Mouse (Mus musculus) limb, embryonic 14.5 days (tissue): ENCODE data around the gene Ung. TPM values are rescaled to one million over a fixed set of nuclear protein-coding genes. Genes with fewer than 3 reads are reported as not detected.

ENCODE experiments used
- ATAC-seq: fragments of 200-750 bp; cut with Nextera tagmentation; 2 replicates; pipeline ENCODE4 v1.8.0; 2017; ENCODE audit warnings: low read depth, moderate number of reproducible peaks, moderate TSS enrichment; ENCODE audit not compliant: low FRiP score
- DNase-seq: peaks from one replicate; pipeline ENCODE4 v3.0.0-alpha.2; 2015; ENCODE audit warnings: low spot score
- H3K27ac ChIP-seq: fragments of 300-500 bp; sonication (generic); replicated peaks from 2 replicates; pipeline ENCODE4 v1.5.1; 2014; ENCODE audit warnings: low read depth, mild to moderate bottlenecking, low read length, moderate library complexity, mixed read lengths
- H3K27me3 ChIP-seq: fragments of 300-500 bp; sonication (generic); 2 replicates; pipeline ENCODE4 v1.6.1; 2014; ENCODE audit warnings: low read length, mixed read lengths; ENCODE audit not compliant: control insufficient read depth, insufficient read depth
- H3K36me3 ChIP-seq: fragments of 300-500 bp; sonication (generic); 2 replicates; pipeline ENCODE4 v1.6.1; 2014; ENCODE audit warnings: mild to moderate bottlenecking, low read length, moderate library complexity, mixed read lengths; ENCODE audit not compliant: control insufficient read depth, insufficient read depth
- H3K4me1 ChIP-seq: fragments of 300-500 bp; sonication (generic); 2 replicates; pipeline ENCODE4 v1.6.1; 2014; ENCODE audit warnings: antibody characterized with exemption, low read length, mixed read lengths; ENCODE audit not compliant: control insufficient read depth, insufficient read depth
- H3K4me2 ChIP-seq: fragments of 300-500 bp; sonication (generic); replicated peaks from 2 replicates; pipeline ENCODE4 v1.6.1; 2014; ENCODE audit warnings: low read depth, mild to moderate bottlenecking, low read length, moderate library complexity; ENCODE audit not compliant: severe bottlenecking
- H3K4me3 ChIP-seq: fragments of 300-500 bp; sonication (generic); replicated peaks from 2 replicates; pipeline ENCODE4 v1.5.1; 2014; ENCODE audit warnings: low read length
- H3K9ac ChIP-seq: fragments of 300-500 bp; sonication (generic); 2 replicates; pipeline ENCODE4 v1.6.1; 2014; ENCODE audit warnings: mild to moderate bottlenecking, low read depth, low read length, moderate library complexity; ENCODE audit not compliant: severe bottlenecking
- H3K9me3 ChIP-seq: fragments of 300-500 bp; sonication (generic); 2 replicates; pipeline ENCODE4 v1.6.1; 2016; ENCODE audit warnings: low read length; ENCODE audit not compliant: control insufficient read depth
- POLR2A ChIP-seq: fragments of 200-500 bp; IDR thresholded peaks from 2 replicates; pipeline ENCODE4 v1.8.0; 2012; ENCODE audit warnings: inconsistent platforms, mild to moderate bottlenecking, moderate library complexity, borderline replicate concordance; ENCODE audit not compliant: insufficient read depth, insufficient read length; ENCODE audit errors: extremely low read depth
- WGBS: fragments of 180-500 bp; shearing (Covaris S2); extraction: QIAGEN DNeasy Blood & Tissue Kit; methylation state at CpG from one replicate; pipeline ENCODE4 v1.1.7; 2014; 5-methylcytosine and 5-hydroxymethylcytosine counted together
- polyA plus RNA-seq, 2 experiments: library from polyadenylated mRNA; depleted of rRNA in 1 of 2; stranded (reverse) in 1 of 2; unstranded in 1 of 2; fragments of >200 nt; fragmentation: Nextera tagmentation in 1 of 2; extraction: Ambion mirVana in 1 of 2; gene quantifications; 2 replicates each; pipeline versions ENCODE4 v1.2.1 to v1.2.3; 2012 to 2014

Gene Ung
- polyA plus RNA-seq, 2 experiments, result 23.7 to 31.4 TPM

GRCm38 (mm10) chr5:114162106-114162815 lies 32.1 kb downstream of the Ung start:
- WGBS, result 51% methylated on average over 12 of the region's 12 CpGs

GRCm38 (mm10) chr5:114163117-114163696 lies 33.0 kb downstream of the Ung start:
- no peak for TF ChIP-seq POLR2A
- DNase-seq (no peak), ATAC-seq (no peak)
- Histone ChIP-seq H3K27me3 (no peaks in the 10 kb centered on the region), H3K4me1 (no peaks in the 10 kb centered on the region), H3K4me2 (no peak overlapping the region), H3K9me3 (no peaks in the 10 kb centered on the region), H3K27ac (no peak overlapping the region), H3K36me3 (no peaks in the 10 kb centered on the region), H3K9ac (no peak overlapping the region), H3K4me3 (no peak overlapping the region)
- 74% methylated on average over 6 of the region's 6 CpGs for WGBS

More at GRCm38 (mm10) chr5:114162106-114162815, 32.1 kb downstream of the Ung start:
- Histone ChIP-seq H3K4me2 (no peak overlapping the region), H3K4me3 (no peak overlapping the region), H3K9ac (no peak overlapping the region), H3K27me3 (no peaks in the 10 kb centered on the region), H3K36me3 (no peaks in the 10 kb centered on the region), H3K9me3 (no peaks in the 10 kb centered on the region), H3K4me1 (no peaks in the 10 kb centered on the region), H3K27ac (no peak overlapping the region)
- DNase-seq (no peak), ATAC-seq (no peak)
- TF ChIP-seq POLR2A, result no peak

- Histone ChIP-seq H3K4me2 (no peak overlapping the region), H3K4me1 (peaks cover 3% of the 10 kb centered on the region; the same call in 1 of the 2 replicates), H3K27me3 (no peaks in the 10 kb centered on the region), H3K4me3 (no peak overlapping the region), H3K27ac (no peak overlapping the region), H3K9ac (no peak overlapping the region), H3K36me3 (no peaks in the 10 kb centered on the region), H3K9me3 (no peaks in the 10 kb centered on the region)
- TF ChIP-seq POLR2A, result no peak
- WGBS, result 89% methylated on average over 6 of the region's 7 CpGs
- ATAC-seq (no peak), DNase-seq (no peak)
These were observed 40.2 kb downstream of the Ung start for GRCm38 (mm10) chr5:114170345-114170744.

GRCm38 (mm10) chr5:114172936-114173335 lies 42.8 kb downstream of the Ung start:
- peaks cover 6% of the 10 kb centered on the region; the same call in 1 of the 2 replicates for H3K4me1 ChIP-seq
- no peak for DNase-seq
- H3K36me3 ChIP-seq, result no peaks in the 10 kb centered on the region
- H3K27me3 ChIP-seq, result no peaks in the 10 kb centered on the region
- H3K9ac ChIP-seq, result no peak overlapping the region
- H3K4me3 ChIP-seq, result no peak overlapping the region
- 92% methylated on average over 3 of the region's 3 CpGs for WGBS
- H3K27ac ChIP-seq, result no peak overlapping the region
- no peak for TF ChIP-seq POLR2A
- H3K9me3 ChIP-seq, result no peaks in the 10 kb centered on the region
- no peak for ATAC-seq
- no peak overlapping the region for H3K4me2 ChIP-seq

GRCm38 (mm10) chr5:114173458-114173857 lies 43.3 kb downstream of the Ung start:
- 75% methylated on average over 7 of the region's 7 CpGs for WGBS
- Histone ChIP-seq H3K36me3 (no peaks in the 10 kb centered on the region), H3K4me3 (no peak overlapping the region), H3K4me2 (no peak overlapping the region), H3K4me1 (peaks cover 6% of the 10 kb centered on the region; the same call in 1 of the 2 replicates), H3K9ac (no peak overlapping the region), H3K27ac (no peak overlapping the region), H3K27me3 (no peaks in the 10 kb centered on the region), H3K9me3 (no peaks in the 10 kb centered on the region)
- DNase-seq (no peak), ATAC-seq (no peak)
- no peak for TF ChIP-seq POLR2A
